Comparison of ENCODE assay signal across 9 mouse cellular contexts in genomic region chr5:139793338-139794089, GRCm38 (mm10). TPM values are rescaled to one million over a fixed set of nuclear protein-coding genes. Genes with fewer than 3 reads are reported as not detected.
A peak's percentile ranks its signal among the peaks of the same experiment; 100 is the strongest.
DNase-seq lines count a peak whose midpoint lies in the region; ATAC-seq lines count a peak whose summit lies in the region.
"Had no signal": no experiment of that assay in that cellular context is flagged by ENCODE, and none has a peak within 500 bp of the region (broad histone marks: within the 10 kb centered on the region; RNA-seq: fewer than 3 reads in every experiment).

No protein-coding gene starts in this region.

- peak; percentile 41 for DNase-seq in CD4-positive, CD25-positive, alpha-beta regulatory T cell, adult 2 months (ENCODE audit: low read depth, low spot score)
- DNase-seq in 416B (ENCODE audit: low read depth): peak; percentile 87
- DNase-seq in gastrocnemius, postnatal 25 days: peak; percentile 54
- DNase-seq in kidney, adult 9 months: peak; percentile 88
- DNase-seq in lung, postnatal 36 days: peak; percentile 77
- DNase-seq in spleen, postnatal 14 days (ENCODE audit: low spot score in 2 of 2): no peak
- DNase-seq in layer of hippocampus, adult 9-10 months (ENCODE audit: low spot score): no peak

- no peak for ATAC-seq in CD4-positive, CD25-positive, alpha-beta regulatory T cell, adult 4 months

RNA-seq across cellular contexts. Expression of gene Mafk, which starts 2.2 kb away (rescaled TPM):
- polyA plus RNA-seq in CD4-positive, CD25-positive, alpha-beta regulatory T cell, adult 4 months (2017; shearing (Covaris generic)): 10 to 100 TPM; 13.6 to 17.2 TPM
- 10 to 100 TPM; 12.9 to 17.5 TPM for total RNA-seq in gastrocnemius, postnatal 25 days (2021)

RNA-seq across cellular contexts. Expression of gene Ints1, which starts 18.0 kb away (rescaled TPM):
- 10 to 100 TPM in 1 of 2 experiments, 1 to 10 TPM in 1; 8.8 to 18.3 TPM for polyA plus RNA-seq in CD4-positive, CD25-positive, alpha-beta regulatory T cell, adult 4 months (2017; shearing (Covaris generic))
- total RNA-seq in gastrocnemius, postnatal 25 days (2021): 10 to 100 TPM; 25.6 to 32.1 TPM

RNA-seq across cellular contexts. Expression of gene Tmem184a, which starts 26.2 kb away (rescaled TPM):
- polyA plus RNA-seq in CD4-positive, CD25-positive, alpha-beta regulatory T cell, adult 4 months (2017; shearing (Covaris generic)): under 1 TPM in 1 of 2 experiments, not detected in 1; 0.18 TPM
- total RNA-seq in gastrocnemius, postnatal 25 days (2021): under 1 TPM; 0.80 to 0.87 TPM

RNA-seq across cellular contexts. Expression of gene Gm26938, which starts 32.7 kb away (rescaled TPM):
- polyA plus RNA-seq in CD4-positive, CD25-positive, alpha-beta regulatory T cell, adult 4 months (2017; shearing (Covaris generic)): not detected
- total RNA-seq in gastrocnemius, postnatal 25 days (2021): not detected
- total RNA-seq: hematopoietic stem cell, adult 5-6 weeks had no signal

RNA-seq across cellular contexts. Expression of gene Psmg3, which starts 33.2 kb away (rescaled TPM):
- 10 to 100 TPM; 45.9 to 60.3 TPM for polyA plus RNA-seq in CD4-positive, CD25-positive, alpha-beta regulatory T cell, adult 4 months (2017; shearing (Covaris generic))
- total RNA-seq in gastrocnemius, postnatal 25 days (2021): 1 to 10 TPM; 7.4 to 9.2 TPM

Comparison
In these comparisons a context has a peak if more than half of its experiments do, and no peak if none do; other contexts are left out.
1. DNase-seq: peak in CD4-positive, CD25-positive, alpha-beta regulatory T cell, adult 2 months (single experiment), 416B (single experiment), gastrocnemius, postnatal 25 days (single experiment), kidney, adult 9 months (single experiment) and lung, postnatal 36 days (single experiment); none in spleen, postnatal 14 days (0 of 2) and layer of hippocampus, adult 9-10 months (single experiment).